Mouse (Mus musculus): Measurements from ENCODE around the gene Parp11.

DNA sequence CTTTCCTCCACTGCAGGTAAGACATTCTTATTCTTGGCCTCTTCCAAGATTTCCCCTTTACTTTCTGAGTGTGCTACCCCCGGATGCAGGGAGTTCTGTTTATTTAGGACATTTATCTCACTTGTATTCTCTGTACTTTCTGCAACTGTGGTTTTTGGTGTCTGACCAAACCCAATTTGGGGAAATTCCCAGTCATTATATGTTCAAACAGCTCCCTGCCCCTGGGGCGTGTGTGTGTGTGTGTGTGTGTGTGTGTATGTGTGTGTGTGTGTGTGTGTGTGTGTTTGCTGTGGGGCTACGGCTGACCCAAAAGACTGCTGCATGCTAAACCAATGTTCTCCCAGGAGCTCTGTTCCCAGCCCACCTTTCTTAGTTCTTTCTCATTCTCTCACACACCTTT is 45.2 kb upstream of the Parp11 start:
- TF ChIP-seq CTCF (IDR thresholded peaks at IDR 0.05; ENCODE audit: control insufficient read depth, insufficient read depth, insufficient replicate concordance, low read depth, low read length), result no peak
- no peak for TF ChIP-seq POLR2A (IDR thresholded peaks at IDR 0.05; ENCODE audit: control insufficient read depth, low read depth, low read length)
